Mouse (Mus musculus): ENCODE measurements at regions not wholly inside any gene's neighbourhood (a gene's known extent, or its start where the extent isn't known, plus 50 kb on each side); places are given as distances from the start of the nearest gene placed in this dataset.

DNA sequence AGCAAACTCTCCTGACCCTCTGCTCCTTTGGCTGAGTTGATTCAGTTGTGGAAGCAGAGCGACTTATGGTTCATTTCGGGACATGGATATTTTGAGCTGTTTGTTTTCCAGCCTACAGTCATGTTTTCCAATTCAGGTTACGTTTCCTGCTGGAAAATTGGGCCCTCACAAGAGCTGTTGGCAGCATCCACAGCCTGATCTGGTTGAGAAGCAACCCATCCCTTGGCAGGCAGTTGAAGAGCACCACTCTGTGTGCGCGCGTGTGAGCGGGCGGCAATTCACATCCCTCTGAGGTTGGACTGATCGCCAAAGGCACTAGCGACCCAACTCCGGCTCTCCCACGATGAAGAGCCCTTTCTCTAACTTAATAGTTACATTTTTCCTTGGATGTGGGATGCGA, 457.1 kb downstream of the Tmem38b start:
- DNase-seq = peak; percentile 36

DNA sequence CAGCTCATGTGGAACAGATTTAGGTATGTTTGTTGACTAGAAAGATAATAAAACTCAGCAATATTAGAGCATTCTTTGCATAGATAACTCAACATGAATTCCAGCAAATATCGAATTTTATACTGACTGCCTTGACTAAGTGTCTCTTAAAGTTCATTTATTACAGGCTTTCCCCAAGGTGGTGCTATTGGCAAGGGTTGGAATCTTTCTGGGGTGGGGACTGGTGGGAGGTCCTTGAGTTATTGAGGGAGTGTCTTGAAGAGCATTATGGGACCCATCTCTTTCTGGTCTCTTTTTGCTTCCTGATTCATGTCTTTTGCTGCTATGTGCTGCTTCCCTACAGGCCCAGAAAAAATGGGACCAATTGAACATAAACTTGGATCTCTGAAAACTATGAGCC, 488.0 kb downstream of the Tmem38b start:
- intact Hi-C loops (cut with DNase I; ENCODE audit: low total_unique reads) = no loop called here
- no peak for DNase-seq

More for the DNA sequence above, 457.1 kb downstream of the Tmem38b start:
- intact Hi-C loops (cut with DNase I; ENCODE audit: low total_unique reads) = no loop called here

DNA sequence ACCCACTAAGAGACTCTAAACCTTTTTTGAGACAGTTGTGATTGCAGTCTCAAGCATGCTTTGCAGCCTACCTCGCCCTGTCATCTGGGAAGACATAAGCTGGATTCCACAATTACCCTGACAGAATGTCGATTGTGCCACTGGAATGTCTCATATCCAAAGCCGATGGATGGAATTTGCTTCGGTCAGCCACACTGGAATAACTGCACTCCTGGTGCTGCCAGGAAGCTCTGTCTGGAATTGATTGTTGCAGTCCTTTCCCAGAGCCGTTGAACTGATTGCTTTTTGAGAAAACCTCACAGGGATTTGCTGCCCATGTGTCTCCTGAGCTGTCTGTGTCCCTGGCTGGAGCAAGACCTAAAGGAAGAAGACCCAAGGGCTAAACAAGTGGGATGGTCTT, 499.0 kb downstream of the Tmem38b start:
- DNase-seq = peak; percentile 5
- intact Hi-C loops (cut with DNase I; ENCODE audit: low total_unique reads) = no loop called here

DNA sequence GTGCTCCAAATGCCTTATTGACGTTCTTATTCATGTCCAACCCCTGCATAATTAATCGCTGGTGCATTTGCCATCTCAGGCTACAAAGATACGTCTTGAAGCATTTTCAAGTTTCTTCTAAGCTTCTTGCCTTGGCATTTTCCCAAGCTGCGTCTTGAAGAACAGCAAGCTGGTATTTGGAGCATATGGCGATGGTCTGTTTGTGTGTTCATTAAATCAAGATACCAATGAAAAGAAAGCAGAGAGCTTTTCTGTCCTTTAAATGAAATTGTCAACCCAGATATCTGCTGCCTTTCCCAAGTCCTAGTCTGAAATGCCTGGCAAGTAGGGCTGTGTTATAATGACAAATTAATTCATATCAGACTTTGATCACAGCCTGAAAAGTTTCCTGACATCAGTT, 502.4 kb downstream of the Tmem38b start:
- DNase-seq = no peak
- intact Hi-C loops (cut with DNase I; ENCODE audit: low total_unique reads) = no loop called here

DNA sequence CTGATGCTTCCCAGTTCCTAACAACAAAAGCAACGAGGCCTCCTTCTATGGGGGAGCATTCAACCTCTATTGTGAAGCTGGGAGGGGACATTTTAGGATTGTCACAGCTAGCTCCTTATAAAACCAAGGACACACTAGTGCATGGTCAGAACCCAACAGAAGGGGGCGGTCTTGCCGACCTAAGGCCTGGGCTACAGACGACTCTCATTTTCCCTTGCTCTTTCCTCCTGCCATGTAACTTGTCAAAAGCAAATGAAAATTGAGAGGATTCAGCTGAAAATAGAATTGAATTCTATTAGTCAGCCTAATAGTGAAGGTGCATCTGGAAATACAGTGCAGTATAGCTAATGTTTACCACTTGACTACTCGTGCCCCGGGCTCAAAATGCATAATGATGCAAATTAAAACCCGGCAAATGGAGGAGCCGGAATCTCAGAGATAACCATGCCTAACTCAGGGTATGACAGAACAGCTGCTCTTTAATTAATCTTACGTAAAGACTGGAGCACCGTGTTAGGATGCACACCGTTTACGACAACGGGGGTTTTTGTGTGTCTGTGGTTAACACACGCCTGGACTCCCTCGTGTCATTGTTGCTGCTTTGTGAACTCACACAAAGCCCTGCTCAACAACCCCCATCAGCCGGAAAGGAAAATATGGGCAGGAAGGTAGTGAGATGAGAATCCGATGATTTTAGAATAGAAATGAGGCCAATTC, 503.0 kb downstream of the Tmem38b start:
- DNase-seq = no peak

DNA sequence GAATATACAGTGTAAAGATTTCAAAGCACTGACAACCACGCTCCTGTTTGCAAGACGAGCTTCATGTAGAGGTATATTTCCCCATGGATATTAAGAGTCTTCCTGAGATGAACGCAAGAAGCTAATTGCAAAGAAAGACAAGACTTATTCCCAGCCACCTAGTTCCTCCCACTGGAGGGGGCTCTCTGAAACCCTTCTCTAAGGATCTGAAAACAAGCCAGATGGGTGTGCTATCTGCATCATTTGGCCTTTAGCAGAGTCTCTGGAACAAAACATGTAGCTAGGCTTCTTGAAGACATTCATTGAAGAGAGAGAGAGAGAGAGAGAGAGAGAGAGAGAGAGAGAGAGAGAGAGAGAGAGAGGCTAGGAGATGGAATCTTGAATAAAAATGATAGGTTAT, 504.8 kb downstream of the Tmem38b start:
- intact Hi-C loops (cut with DNase I; ENCODE audit: low total_unique reads) = no loop called here
- DNase-seq = no peak

More for the DNA sequence above, 503.0 kb downstream of the Tmem38b start:
- intact Hi-C loops (cut with DNase I; ENCODE audit: low total_unique reads) = no loop called here

DNA sequence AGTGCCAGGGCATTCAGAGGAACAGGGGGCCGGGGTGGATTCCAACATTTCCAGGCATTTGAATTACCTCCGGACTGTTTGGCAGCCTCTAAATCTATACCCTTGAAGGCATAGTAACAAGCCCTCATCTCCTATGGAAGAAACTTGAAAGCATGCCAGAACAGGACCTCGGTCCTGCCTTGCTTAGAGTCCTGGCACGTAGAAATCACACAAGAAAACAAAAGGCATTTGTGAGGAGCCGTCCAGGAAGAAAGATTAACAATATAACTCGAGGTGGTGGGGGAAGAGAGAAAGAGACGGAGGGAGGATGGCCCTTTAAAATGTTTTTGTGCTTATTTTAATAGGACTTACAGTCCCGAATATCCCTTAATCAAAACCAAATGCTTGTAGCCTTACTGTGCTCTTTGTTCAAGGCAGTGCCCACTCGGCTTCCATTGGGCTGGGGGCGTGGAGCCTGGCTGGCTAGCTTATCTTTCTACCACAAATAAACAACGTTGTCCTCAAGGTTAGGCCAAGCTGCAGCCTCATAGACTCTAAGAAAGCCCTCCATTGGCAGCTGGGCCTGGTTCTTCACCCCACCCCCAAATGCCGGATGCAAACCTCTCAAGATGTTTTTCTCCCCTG, 505.9 kb downstream of the Tmem38b start:
- intact Hi-C loops (cut with DNase I; ENCODE audit: low total_unique reads) = no loop called here
- no peak for DNase-seq

DNA sequence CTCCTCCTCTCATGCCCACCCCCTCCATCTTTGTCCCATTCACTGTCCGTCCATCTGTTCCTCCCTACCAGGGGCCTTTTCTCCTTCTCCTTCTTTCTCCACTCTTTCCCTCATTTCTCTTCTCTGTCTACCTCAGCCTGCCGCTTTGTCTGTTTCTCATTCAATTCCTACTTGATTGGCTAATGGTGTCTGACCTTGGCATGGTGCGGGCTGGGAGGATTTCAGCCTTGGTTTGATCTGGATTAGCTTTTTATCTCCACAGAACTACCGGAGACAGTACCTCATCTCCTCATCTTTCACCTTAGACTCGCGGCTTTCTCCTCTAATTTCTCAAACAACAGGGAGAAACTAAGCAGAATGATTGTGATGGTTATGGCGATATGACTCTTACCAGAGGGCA, 506.4 kb downstream of the Tmem38b start:
- DNase-seq = no peak
- intact Hi-C loops (cut with DNase I; ENCODE audit: low total_unique reads) = no loop called here

DNA sequence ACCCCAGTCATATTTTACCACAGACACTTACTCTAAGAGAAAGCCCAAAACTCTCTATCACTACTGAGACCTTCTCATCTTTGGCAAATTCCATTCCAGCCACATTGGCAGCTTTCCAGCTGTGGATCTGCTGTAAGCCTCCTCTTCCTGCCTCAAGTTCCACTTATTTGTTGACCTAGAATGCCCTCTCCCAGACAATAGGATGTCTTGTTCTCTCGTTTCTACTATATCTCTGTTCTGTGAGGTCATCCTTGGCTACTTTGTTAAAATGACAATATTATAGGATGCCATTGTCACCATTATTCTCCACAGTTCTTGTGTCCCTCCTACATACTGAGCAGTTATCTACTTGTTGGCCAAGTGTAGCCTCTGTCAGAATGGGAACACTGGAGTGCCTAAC, 512.7 kb downstream of the Tmem38b start:
- DNase-seq = peak; percentile 22
- intact Hi-C loops (cut with DNase I; ENCODE audit: low total_unique reads) = no loop called here

DNA sequence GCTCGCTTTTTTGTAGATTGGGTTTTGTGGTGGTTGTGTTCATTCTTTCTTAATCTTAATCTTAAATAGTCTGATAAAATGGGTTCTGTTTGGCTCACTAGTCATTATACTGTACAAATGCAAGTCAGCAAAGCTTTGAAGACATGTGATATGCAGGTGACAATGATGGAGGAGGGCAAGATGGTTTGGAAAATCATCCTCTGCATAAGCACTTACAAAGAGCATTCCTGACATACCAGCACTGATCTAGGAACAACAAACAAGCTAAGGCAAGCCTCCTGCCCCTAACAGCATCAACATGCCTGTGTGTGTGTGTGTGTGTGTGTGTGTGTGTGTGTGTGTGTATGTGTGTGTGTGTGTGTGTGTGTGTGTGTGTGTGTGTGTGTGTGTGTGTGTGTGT, 514.3 kb downstream of the Tmem38b start:
- DNase-seq = no peak
- intact Hi-C loops (cut with DNase I; ENCODE audit: low total_unique reads) = no loop called here

DNA sequence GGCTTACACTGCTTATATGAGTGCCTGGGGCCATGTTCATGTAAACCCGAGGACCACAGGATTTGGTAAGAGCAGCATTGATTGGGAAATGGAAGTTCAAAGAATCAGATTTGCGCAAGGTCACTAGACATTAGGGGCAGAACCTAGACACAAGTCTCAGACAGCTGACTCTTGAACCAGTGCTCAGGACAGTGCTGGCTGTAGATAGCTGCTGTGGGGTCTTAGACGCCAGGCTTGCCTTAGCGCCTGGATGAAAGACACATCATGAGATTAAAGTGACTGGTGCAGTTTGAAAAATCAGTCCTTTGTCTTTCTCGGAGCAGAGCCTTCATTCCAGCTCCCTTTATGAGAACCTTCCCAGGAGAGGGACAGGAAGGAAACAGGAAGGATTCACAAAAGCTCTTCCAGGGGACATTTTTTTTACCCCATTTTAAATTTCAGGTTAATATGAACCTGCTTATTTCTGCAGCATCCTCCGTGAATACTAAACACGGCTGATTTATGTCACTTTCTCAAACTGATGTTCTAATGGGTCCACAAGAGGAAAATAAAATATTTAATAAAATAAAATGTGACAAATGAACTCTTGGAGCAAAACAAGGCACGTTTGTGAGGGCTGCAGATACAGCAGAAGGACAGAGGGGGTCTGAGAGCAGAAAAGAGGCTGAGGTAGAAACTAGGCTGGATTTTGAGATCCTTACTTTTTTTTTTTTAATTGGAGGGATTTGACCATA, 528.0 kb downstream of the Tmem38b start:
- intact Hi-C loops (cut with DNase I; ENCODE audit: low total_unique reads) = no loop called here
- no peak for DNase-seq

DNA sequence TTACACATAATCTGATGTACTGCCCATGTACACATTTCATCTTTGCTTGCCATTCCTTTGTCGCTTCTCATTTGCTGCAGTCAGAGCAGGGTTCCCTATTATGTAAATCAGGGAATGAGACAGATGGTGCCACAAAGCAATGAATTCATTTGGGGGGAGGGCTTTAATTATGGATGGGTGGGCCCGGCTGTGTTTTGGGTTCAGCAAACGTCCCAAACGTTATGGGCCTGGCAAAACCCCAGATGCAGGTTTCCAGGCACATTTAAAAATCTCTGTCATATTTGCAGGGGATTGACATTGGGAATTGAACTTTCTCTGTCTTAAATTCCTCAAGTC, 528.5 kb downstream of the Tmem38b start:
- intact Hi-C loops (cut with DNase I; ENCODE audit: low total_unique reads) = no loop called here

DNA sequence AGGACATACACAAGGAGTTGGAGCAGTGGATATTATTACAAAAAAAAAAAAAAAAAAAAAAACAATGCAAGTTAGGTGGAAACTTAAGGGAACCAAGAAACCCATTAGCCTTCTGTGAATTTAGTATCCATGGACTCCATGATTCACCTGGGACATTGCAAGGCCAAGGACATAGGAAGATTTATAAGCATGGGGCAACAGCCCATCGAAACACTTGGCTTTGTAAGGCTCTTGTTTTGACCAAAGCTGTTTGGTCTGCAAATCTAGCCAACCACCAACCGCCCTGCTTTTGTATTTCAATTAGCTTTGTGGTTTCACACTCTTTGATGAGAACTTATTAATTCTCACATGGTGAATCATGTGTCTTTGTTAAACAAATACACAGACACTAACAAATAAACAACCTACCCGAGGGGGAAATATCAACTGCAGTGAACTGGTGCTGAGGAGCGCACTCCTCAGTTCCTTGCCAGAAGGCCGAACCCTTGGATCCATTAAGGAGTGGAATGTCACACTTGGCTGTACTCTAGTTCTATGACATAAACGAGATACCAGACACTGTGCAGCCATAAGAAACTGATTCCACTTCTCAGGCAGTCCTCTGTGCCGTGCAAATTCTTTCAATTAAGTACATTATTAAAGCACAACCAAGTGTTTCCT, 529.7 kb downstream of the Tmem38b start:
- no peak for DNase-seq
- intact Hi-C loops (cut with DNase I; ENCODE audit: low total_unique reads) = no loop called here

More for the DNA sequence above, 528.5 kb downstream of the Tmem38b start:
- no peak for DNase-seq

DNA sequence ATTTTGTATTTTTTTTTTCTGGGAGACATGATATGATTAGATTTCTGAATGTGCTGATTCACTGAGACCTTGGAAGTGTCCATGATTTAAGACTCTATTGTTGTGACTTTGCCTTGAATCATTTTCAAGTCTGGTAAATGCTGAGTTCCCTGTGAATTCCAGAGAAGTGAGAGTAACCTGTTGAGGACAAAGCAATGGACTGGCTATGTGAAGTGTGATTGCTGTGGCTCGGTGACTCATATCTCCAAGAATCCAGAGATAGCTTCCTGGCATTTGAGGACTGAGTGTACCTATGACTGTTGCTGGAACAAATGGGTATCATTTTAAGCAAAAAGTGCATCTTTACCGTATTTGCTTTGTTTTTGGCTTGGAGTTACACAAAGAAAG, 530.2 kb downstream of the Tmem38b start:
- DNase-seq = no peak
- intact Hi-C loops (cut with DNase I; ENCODE audit: low total_unique reads) = no loop called here

DNA sequence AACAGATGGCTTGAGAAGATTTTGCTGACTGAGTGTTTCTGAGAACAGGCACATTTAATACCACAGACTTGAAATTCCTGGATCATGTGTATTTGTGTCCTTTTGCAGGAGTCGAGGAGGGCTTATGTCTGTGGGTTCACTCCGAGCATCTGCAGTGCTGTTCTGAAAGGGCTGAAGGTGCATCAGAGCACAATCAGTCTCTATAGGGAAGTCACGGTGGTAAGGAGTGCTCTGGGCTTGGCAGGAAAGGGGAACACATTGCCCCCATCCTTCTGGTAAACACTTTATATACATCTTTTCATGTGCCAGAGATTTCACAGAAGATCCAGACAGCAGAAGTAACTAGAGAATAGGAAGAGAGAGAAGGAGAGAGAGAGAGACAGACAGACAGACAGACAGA, 545.1 kb downstream of the Tmem38b start:
- intact Hi-C loops (cut with DNase I; ENCODE audit: low total_unique reads) = no loop called here
- DNase-seq = no peak

DNA sequence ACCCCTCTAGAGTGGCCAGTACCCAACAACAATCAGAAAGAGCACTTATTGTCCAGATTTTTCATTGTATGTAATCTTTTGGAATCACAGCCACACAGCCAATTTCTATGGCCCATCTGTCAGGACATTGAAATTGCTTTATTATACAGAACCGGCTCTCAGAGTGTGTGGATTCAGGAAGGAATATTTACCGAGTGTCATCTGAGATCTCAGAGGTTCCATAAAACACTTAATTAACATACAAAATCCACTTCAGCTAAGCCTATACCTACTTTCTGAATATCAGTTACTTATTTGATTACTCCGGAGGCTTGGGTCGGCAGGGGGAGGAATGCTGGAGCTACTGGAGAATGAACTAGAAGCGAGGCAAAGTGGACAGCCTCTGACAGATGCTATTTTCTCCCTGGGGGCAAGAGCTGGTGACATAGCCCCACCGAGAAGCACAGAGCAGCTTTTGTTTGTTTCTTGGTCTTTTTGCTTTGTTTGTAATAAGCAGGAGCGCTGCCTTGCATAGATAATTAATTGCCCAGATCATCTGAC, 545.6 kb downstream of the Tmem38b start:
- DNase-seq = no peak
- intact Hi-C loops (cut with DNase I; ENCODE audit: low total_unique reads) = no loop called here

DNA sequence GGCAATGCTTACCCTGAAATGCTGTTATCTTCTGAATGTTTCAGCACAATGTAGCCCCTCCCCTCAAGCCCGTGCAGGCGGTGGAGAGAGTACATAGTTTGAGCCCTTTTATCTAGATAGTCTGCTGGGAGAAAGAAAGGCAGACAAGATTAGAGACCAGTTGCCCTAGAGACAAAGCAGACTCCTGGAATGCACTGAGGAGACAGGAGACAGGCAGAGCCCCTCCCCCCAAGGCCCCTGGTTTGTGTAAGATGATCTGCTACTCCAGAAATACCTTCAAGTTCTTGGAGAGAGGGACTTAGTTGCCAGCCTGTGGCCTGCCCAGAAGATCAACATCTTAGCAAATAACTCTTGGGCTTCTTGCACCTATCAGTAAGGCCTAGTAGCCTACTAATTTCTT, 547.8 kb downstream of the Tmem38b start:
- DNase-seq = no peak
- intact Hi-C loops (cut with DNase I; ENCODE audit: low total_unique reads) = no loop called here

DNA sequence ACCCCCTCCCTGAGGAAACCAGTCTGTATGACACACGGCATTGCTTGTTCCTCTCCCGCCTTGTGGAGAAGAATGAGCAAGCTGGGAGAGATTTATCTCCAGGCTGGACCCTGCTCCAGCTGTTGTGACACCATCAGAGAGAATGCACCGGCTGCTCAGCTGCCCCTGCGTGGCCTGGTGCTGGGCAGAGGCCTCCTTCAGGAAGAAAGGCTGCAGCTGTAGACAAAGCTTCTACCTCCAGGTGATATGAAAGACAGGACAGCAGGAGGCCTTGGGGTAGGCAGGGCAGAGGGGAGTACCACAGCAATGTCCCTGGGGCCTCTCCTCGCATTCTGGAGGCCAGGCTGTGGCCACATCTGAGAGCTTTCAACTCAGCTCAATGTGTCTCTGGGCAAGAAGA, 548.6 kb downstream of the Tmem38b start:
- intact Hi-C loops (cut with DNase I; ENCODE audit: low total_unique reads) = no loop called here

DNA sequence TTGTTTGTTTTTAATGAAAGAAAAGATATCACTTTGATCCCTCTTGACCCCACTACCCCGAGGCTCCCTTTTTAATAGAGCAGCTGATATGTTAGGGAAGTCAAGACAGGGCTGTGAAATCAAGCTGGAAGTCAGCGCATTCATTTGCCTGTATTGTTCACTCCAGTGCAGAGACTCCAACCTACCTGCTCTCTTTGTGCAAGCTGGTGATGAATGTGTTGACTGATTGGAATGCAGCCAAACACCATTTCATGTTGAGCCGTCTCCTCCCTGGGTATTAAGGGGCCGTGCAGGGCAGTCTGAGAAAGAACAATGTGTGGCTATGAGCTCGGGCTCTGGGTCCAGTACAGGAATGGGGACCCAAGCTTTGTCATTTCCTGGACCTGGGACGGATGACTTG, 557.4 kb upstream of the Zfp462 start:
- intact Hi-C loops (cut with DNase I; ENCODE audit: low total_unique reads) = no loop called here
- no peak for DNase-seq

More for the DNA sequence above, 548.6 kb downstream of the Tmem38b start:
- no peak for DNase-seq

DNA sequence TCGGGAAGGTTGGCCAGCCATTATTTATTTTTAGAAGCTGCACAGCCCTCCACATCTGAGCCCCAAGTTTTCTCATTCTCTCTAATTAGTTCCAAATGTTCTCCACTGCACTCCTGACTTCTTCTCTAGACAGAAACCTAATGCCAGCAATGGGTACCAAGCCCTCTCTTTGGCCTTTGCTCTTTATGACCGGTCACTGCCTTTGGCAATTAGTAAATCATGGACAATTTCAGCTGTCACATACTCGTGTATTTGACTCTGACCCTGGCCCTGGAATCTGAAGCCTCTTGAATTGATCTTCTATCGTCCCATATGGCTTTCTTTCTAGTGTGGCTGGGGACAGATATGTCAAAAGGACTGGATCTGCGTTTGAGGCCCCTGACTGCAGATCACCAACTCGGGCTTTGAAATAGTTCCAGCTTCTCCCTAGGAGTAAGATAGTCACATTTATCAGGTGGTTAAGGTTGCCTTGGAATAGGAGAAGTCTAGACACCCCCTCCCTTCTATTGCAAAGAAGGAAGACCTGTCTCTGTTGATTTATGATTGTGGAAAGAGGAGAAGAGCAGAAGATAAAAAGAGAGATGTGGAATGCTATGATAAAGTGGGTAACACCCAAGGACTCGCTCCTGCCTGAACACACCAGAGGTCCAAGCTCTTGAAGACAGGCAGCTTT, 553.2 kb upstream of the Zfp462 start:
- no peak for DNase-seq
- intact Hi-C loops (cut with DNase I; ENCODE audit: low total_unique reads) = no loop called here
